Mouse (Mus musculus) gastrocnemius, adult 2 months (tissue): Measurements from ENCODE around the gene BC029722. TPM values are rescaled to one million over a fixed set of nuclear protein-coding genes. Genes with fewer than 3 reads are reported as not detected.

Source experiments
- DNase-seq: peaks from one replicate; pipeline ENCODE4 v3.0.0; 2022
- H3K27ac ChIP-seq: fragments of 200-600 bp; 2 replicates; pipeline ENCODE4 v1.8.1; 2022; ENCODE audit warnings: mild to moderate bottlenecking
- H3K4me3 ChIP-seq: fragments of 200-600 bp; 2 replicates; pipeline ENCODE4 v1.8.1; 2022; ENCODE audit warnings: mild to moderate bottlenecking, moderate library complexity
- CTCF ChIP-seq: fragments of 200-600 bp; IDR thresholded peaks from 2 replicates; pipeline ENCODE4 v1.8.1; 2022; ENCODE audit warnings: antibody characterized with exemption, mild to moderate bottlenecking, moderate library complexity
- intact Hi-C: fragments of 180-260 bp; cut with DNase I; formaldehyde crosslinking; loops from one replicate; pipeline ENCODE4 v1.15.1; 2025
- total RNA-seq, 2 experiments: library from RNA; stranded (reverse); gene quantifications; 2 replicates each; pipeline ENCODE4 v1.2.3; 2021

Gene BC029722
- total RNA-seq, 2 experiments from 2014 or later = 25.8 to 27.8 TPM

DNA sequence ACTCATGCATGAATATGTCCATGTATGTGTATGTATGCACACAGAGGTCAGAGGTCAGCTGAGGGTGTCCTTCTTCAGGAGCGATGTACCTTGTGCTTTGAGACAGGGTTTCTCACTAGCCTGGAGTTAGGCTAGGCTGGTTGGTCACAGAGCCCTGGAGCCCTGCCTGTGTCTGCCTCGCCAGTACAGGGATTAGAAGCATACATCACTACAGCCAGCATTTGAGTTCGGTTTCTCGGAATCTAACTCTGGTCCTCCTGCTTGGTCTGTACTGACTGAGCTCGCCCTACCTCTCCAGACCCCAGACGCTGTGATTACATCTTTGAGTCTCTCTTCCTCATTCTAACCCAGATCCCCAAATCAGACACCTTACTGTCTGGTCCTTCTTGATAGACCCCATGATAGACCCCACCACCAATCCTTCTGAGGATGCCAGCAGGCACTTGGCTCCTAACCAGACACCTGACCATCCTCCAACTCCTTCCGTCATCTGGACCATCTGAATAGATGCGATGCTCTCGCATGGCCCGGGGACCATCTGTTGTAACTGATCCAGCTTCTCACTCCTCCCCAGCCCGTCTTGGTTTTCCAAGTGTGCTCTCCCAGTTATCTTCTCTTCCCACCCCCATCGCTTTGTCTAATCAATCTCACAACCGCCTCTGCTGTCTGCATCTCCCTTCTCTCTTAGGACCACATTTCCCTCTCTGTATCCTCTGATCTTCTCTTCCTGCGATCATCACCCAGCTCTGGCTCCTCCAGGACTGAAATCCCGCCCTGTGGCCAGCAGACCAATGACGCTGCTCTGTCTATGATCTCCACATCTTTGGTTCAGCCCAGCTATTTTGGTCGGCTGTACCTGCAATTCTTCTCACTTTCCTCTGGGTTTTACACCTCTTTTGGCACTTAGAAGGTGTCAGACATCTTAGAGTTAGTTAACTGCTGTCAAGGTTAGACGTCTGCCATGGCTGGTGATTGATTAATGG, 31.0 kb downstream of the BC029722 start:
- intact Hi-C loops = no loop called here
- no peak overlapping the region for H3K4me3 ChIP-seq
- H3K27ac ChIP-seq = no peak overlapping the region
- TF ChIP-seq CTCF = no peak
- no peak for DNase-seq

DNA sequence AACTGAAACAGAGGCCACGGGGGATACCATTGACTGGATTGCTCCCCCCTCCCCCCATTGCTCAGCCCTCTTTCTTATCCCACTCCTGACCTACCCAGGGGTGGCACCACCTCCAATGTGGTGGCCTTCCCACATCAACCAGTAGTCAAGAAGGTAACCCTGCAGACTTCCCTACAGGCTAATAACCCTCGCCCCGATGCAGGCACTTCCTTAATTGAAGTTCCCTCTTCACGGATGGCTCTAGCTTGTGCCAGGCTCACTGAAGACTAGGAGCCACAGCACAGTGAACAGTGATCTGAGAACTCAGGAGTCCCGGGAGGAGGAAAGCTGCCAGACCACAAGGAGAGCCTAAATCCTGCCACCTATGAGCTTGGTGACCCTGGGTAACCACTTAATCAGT, 32.3 kb downstream of the BC029722 start:
- intact Hi-C loops = no loop called here
- DNase-seq = no peak
- H3K4me3 ChIP-seq = no peak overlapping the region
- no peak overlapping the region for H3K27ac ChIP-seq
- no peak for TF ChIP-seq CTCF

DNA sequence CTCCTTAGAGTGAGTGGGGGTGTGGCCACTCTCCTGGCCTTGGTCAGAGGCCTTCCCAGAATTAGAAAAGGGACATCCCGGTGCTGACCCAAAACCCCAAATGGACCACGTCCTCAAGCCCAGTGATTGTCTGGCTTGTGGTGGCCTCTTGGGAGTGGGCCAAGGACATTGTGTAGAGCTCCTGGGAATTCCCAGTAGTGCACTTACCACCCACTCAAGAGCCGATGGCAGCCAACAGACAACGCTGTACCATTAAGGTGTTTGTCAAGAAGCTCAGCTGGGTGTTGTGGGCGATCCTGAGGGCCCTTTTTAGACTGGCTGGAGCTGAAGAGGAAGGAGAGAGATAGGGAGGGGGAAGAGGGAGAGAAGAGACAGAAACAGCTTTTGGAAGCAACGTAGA, 34.7 kb downstream of the BC029722 start:
- Histone ChIP-seq H3K4me3 (no peak overlapping the region), H3K27ac (no peak overlapping the region)
- intact Hi-C loops = no loop called here
- no peak for TF ChIP-seq CTCF
- no peak for DNase-seq

DNA sequence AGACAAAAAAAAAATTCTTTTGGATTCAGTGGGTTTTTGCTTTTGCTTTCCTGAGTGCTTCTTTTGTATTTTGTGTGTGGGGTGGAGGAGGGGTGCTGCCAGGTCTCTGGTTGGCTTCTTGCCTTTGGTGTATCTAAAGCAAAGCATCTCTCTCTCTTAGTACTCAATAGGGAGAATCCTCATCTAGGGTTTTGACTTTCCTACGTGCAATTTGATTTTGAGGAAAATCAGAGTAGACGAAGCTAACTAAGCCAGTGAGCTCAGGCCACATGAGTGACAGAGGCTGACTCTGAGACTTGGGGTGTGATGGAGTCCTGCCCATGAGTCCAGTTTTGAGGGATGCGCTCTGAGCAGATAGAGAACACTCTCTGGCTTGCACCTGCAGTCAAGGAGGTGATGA, 39.7 kb downstream of the BC029722 start:
- Histone ChIP-seq H3K4me3 (no peak overlapping the region), H3K27ac (no peak overlapping the region)
- intact Hi-C loops = no loop called here
- no peak for DNase-seq
- TF ChIP-seq CTCF = no peak

DNA sequence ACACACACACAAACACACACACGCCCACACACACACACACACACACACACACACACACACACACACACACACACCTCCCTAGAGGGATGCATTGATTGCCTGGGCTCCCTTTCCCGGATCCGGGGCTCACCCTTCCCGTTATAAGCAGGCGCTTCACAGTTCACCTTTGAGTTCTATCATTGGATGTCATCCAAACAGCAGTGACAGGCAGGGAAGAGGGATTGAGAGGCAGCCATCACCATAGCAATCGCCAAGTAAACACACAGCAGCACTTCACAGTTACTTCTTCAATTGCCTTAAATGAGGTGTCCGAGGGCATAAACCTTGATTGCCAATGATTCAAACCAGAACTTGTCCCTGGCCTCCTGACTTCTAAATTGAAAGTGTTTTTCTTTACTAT, 40.2 kb downstream of the BC029722 start:
- Histone ChIP-seq H3K27ac (no peak overlapping the region), H3K4me3 (no peak overlapping the region)
- no peak for TF ChIP-seq CTCF
- intact Hi-C loops = no loop called here
- DNase-seq = no peak

DNA sequence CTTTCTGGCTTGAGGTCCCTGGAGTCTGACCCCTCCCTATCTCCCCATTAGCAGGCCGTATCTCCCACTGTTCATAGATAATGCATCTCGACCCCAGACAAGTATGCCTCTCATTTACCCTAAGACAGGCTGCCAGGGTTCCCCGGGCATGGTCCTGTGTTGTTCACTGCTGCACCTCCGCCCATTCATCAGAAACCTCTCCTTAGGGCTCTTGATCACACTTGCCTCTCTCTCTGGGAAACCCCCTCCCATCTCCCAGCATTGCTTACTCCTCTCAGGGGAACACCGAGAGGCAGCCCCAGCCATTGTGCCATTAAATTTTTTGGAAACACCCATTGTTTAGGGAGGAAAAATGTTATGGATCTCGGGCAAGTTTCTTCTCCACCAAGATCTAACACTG, 41.2 kb downstream of the BC029722 start:
- intact Hi-C loops = no loop called here
- DNase-seq = no peak
- Histone ChIP-seq H3K4me3 (no peak overlapping the region), H3K27ac (no peak overlapping the region)
- TF ChIP-seq CTCF = no peak

DNA sequence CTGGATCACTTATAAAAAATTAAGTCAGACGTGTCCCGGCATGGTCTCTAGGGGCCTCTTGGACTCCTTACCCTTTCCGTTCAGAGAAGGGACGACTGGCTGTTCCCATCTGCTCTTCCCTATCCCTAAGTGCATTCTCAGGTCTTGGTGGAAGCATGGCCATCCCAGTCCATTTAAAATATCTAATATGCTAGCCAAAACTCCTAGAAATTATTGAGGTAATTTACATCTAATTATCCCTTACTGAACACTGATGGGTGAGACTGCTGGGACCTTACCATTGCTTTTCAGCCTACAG, 41.6 kb downstream of the BC029722 start:
- Histone ChIP-seq H3K27ac (no peak overlapping the region), H3K4me3 (no peak overlapping the region)
- DNase-seq = no peak
- intact Hi-C loops = no loop called here
- no peak for TF ChIP-seq CTCF

DNA sequence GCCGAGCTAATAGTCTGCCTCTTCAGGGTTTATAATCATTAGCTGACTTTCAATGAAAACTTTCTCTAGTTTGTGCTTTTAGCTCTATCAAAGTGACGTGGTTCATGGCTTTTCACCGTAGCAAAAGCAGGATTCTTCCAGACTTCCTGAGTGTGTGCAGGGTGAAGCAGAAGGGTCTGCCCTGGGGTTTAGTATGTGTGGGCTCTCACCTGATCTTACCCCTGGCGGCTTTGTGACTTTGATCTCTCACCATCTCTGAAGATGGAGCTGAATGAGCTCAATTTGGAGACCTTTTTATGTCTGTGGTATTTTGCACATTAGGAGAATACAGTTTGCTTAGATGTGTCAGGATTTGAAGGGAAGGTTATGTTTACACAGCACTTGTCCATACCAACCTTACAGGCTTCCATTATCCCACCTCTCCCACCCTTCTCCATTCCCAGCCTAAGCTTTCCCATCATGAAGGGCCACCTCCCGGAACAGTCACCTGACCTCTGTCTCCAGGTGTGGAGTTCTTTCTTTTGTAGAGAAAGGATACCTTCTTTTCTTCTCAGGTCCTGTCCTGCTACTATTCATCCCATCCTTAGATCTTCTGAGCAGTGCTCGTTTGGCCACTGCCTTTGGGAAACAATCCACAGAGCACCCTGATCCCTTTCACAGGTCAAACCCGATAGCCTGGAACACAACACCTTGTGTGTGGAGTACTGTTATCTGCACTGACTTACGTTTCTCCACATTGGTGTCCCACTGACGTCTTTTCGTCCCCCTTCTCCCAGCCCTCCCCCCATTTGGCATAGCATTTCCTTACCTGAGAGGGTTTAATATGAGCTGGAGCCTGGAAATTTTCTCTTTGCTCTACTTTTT, 42.2 kb downstream of the BC029722 start:
- H3K27ac ChIP-seq = no peak overlapping the region
- TF ChIP-seq CTCF = no peak
- intact Hi-C loops = no loop called here
- no peak for DNase-seq
- no peak overlapping the region for H3K4me3 ChIP-seq

DNA sequence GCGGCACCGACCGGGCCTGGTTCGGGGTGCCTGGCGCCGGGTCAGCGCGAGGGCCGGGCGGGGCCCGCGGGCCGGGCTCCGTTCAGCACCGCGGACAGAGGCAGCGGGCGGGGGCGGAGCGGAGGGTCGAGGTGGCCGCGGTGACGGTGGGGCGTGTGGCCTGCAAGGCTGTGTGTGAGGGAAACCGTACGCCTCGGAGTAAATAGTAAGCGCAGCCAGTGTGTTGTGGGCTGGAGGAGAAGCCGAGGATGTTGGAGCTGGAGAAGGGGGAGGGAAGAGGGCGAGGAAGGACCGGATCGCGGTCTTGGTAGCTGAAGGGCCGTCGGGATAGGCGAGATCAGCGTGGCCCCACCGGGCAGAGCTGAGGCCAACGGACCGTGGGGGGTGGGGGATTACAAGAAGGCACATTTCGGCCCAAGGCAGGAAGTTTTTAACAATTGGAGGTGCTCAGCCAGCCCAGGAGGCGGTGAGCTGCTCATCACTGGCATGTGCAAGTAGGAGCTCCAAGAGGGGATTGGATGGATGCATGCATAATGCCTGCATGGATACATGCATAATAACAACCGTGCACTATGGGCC, 43.5 kb downstream of the BC029722 start:
- DNase-seq = peak; percentile 78
- intact Hi-C loops = no loop called here
- H3K27ac ChIP-seq = no peak overlapping the region
- H3K4me3 ChIP-seq = peak overlapping the region; percentile 59
- no peak for TF ChIP-seq CTCF

DNA sequence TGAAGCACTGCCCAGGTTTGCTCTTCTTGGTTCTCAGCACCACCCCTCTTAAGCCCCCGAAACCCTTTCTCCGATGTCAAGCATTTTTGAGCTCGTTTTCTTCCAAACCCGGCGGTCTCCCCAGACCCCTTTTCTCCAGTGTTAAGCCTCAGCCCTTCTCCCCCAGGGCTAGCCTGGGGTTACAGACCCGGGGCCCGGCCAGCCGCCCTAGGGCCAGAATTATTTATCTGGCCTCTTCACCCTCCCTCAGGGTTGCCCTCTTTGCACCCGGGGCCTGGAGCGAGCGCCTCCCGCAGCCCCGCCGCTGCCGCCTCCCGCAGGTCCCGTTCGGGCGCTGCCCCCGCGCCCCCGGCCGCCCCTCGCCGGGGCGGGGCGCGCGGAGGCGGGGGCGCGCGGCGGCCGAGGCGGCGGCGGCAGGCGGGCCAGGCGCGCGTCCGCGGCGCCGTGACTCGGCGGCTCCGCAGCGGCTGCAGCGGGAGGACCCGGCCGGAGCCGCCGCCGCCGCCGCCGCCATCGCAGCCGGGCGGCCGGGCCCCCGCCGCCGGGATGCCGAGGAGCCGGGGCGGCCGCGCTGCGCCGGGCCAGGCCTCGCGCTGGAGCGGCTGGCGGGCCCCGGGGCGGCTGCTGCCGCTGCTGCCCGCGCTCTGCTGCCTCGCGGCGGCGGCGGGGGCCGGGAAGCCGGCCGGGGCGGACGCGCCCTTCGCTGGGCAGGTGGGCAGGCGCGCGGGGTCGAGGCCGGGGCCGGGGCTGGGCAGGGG, 44.1 kb downstream of the BC029722 start, which contains the start of gene Mmp24:
Gene Mmp24, plus strand, starts transcription at position 416 of the 758 bp plus-strand sequence.
- intact Hi-C loops = no loop called here
- no peak for DNase-seq
- no peak within 1 kb of the TSS for H3K27ac ChIP-seq
- H3K4me3 ChIP-seq = peak within 1 kb of the TSS; percentile 59
- TF ChIP-seq CTCF = no peak

DNA sequence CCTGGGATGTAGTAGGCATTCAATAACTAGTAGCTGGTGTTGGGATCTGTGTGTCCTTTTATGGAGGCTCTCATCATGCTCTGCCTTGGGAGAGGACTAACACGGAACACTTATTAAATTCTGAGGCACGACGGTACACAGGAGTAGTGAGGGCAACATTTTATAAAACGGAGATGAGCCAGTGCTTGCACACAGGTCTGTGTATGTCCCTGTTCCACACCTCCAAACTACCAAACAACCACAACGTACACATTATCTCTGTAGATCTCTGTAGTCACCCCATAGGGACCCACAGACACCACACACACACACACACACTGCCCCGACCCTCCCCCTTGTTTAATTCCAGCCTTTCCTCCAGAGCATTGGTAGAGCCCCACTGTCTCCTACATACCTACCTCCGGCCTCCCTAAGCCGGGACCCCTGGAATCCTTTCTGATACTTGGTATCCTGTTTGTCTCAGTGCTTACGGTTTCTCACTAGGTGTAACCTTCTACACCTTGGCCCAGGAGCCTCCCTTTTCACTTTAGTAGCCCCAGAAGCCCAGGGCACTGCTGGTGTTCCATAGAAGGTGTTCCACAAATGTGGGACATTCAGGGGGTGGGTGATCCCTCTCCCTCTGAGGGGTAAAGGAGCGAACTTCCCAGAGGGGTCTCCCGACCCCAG, 44.8 kb downstream of the BC029722 start:
- DNase-seq = no peak
- Histone ChIP-seq H3K27ac (no peak overlapping the region), H3K4me3 (no peak overlapping the region)
- intact Hi-C loops = no loop called here
- no peak for TF ChIP-seq CTCF

DNA sequence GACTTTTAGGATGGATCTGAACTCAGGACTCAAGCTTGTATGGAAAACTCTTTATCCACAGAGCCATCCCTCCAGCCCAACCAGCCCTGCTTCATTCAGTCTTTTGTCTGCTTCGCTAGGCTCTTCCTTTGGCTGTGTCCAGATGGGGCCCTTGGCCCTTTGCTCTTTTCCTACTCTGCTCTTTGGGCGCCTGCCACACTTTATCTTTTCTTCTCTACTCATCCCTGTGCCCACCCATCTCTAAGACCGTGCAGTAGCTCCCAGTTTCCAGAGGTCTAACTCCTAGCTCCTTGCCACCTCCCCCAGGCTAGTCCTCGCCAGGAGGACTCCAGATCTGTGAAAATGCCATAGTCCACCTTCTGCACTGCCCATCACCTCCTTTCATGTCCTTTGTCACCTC, 45.6 kb downstream of the BC029722 start:
- H3K4me3 ChIP-seq = no peak overlapping the region
- intact Hi-C loops = no loop called here
- no peak for TF ChIP-seq CTCF
- H3K27ac ChIP-seq = no peak overlapping the region
- no peak for DNase-seq

Other genes starting within 250 kb of the BC029722 start
- 1 to 10 TPM; 5.7 to 6.4 TPM for gene Gss, start 226.6 kb downstream of the BC029722 start, total RNA-seq
- 1 to 10 TPM; 5.1 to 9.8 TPM for gene Myh7b, start 208.2 kb downstream of the BC029722 start, total RNA-seq
- 100 to 1,000 TPM in 1 of 2 experiments, 10 to 100 TPM in 1; 93.4 to 102 TPM for gene Trpc4ap, start 127.0 kb downstream of the BC029722 start, total RNA-seq
- gene Edem2, start 90.0 kb downstream of the BC029722 start, total RNA-seq = 1 to 10 TPM; 4.2 to 4.4 TPM
- gene Gm17581, start 83.6 kb downstream of the BC029722 start, total RNA-seq = not detected
- 10 to 100 TPM in 1 of 2 experiments, 1 to 10 TPM in 1; 9.9 to 21.3 TPM for gene Procr, start 68.3 kb downstream of the BC029722 start, total RNA-seq
- not detected for gene Mmp24, start 44.1 kb downstream of the BC029722 start, total RNA-seq
- 10 to 100 TPM; 41.0 to 46.7 TPM for gene Eif6, start 7.5 kb upstream of the BC029722 start, total RNA-seq
- gene Fam83c, start 15.4 kb upstream of the BC029722 start, total RNA-seq = not detected
- 100 to 1,000 TPM; 139 to 198 TPM for gene Uqcc1, start 110.9 kb upstream of the BC029722 start, total RNA-seq
- not detected for gene Gm15557, start 121.3 kb upstream of the BC029722 start, total RNA-seq
- under 1 TPM in 1 of 2 experiments, not detected in 1; 0.08 TPM for gene Gdf5, start 125.9 kb upstream of the BC029722 start, total RNA-seq
- gene Cep250, start 137.0 kb upstream of the BC029722 start, total RNA-seq = 1 to 10 TPM; 3.8 to 4.6 TPM
- gene 6430550D23Rik, start 188.6 kb upstream of the BC029722 start, total RNA-seq = under 1 TPM; 0.66 to 0.70 TPM
- 10 to 100 TPM; 41.3 to 47.4 TPM for gene Ergic3, start 188.6 kb upstream of the BC029722 start, total RNA-seq
- not detected for gene Fer1l4, start 233.5 kb upstream of the BC029722 start, total RNA-seq
- gene Spag4, start 245.7 kb upstream of the BC029722 start, total RNA-seq = under 1 TPM; 0.33 to 0.36 TPM